Mouse (Mus musculus): ENCODE measurements around the gene Npy4r. TPM values are rescaled to one million over a fixed set of nuclear protein-coding genes. Genes with fewer than 3 reads are reported as not detected.

Npy4r gene
- polyA plus RNA-seq (2016; fragmentation: Nextera tagmentation; extraction: Ambion mirVana) = not detected in 2 replicates

DNA sequence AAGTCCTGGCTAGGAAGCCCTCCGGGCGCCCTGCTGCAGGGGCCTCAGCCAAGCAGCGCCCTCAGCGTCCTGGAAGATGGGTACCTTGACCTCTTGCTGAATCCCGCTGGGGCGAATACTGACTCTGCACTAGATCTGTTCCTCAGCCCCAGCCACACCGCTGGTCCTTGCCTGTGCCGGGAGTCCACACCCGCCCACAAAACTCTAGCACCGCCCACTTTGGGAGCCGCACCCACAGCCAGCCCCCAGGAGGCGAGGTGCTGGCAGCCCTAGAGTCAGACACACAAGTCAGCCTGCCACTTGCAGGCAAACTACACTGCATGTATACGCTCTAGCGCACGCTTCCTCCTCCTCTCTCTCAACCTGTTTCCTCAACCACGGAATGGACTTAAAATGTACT is at the start of gene Npy4r:
Gene Npy4r (minus strand): TSS at position 148 of the 400 bp plus-strand sequence.
- H3K4me3 ChIP-seq (replicated peaks) = no peak within 1 kb of the TSS
- no peak within 1 kb of the TSS for H3K27ac ChIP-seq
- WGBS = 16% methylated on average over 16 of the region's 16 CpGs
- H3K9ac ChIP-seq (replicated peaks) = no peak within 1 kb of the TSS
- no peaks in the 10 kb centered on the region for H3K9me3 ChIP-seq
- peaks cover 11% of the 10 kb centered on the region for H3K4me1 ChIP-seq (replicated peaks)
- ATAC-seq (ENCODE audit: insufficient number of reproducible peaks, insufficient read depth, low FRiP score, low TSS enrichment, low read depth) = no peak
- H3K27me3 ChIP-seq = peaks cover 22% of the 10 kb centered on the region; the same call in 1 of the 2 replicates
- H3K36me3 ChIP-seq = no peaks in the 10 kb centered on the region
- H3K4me2 ChIP-seq = peak within 1 kb of the TSS; percentile 40

DNA sequence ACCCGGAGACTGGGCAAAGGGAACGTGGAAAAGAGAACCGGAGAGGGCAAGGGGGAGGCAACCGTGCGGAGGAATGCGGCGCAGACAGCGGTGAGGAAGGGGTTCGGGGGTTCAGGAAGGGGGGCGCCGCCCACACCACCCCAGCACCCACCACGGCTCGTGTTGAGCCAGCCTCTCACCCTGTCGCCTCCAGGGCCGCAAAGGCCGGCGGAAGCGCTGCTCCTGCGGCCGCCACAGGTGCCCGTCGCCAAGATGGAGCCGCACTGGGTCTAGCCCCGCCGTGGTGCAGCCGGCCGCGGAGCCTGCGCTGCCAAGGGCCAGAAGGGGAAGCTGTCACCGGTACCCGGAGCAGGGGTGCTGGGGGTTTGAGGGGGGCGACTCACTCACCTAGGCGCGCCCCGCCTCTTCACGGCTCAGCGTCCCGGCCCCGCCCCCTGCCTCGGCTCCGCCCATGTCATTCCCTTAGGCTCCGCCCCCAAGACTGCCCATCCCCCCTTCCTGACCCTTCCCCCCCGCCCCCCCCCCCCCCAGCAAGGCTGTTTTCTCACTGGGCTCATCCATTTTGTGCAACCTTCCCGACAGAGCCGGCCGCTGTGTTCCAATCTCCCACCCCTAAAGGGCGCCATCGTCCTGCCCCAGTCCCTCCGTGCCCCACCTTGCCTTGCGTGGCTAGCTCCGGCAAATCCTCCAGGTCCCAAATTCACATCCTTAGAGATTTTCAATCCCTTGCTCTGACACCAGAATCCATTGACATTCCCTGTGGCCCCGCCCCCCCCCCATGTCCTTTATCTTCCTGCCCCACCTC is 49.1 kb upstream of the Npy4r start, which contains the start of gene Gprin2:
Gene Gprin2 (minus strand): TSS at position 423 of the 805 bp plus-strand sequence.
- peak; percentile 57 for ATAC-seq (ENCODE audit: insufficient number of reproducible peaks, insufficient read depth, low FRiP score, low TSS enrichment, low read depth)
- H3K27me3 ChIP-seq = peaks cover 30% of the 10 kb centered on the region
- WGBS = 4% methylated on average over 50 of the region's 52 CpGs

DNA sequence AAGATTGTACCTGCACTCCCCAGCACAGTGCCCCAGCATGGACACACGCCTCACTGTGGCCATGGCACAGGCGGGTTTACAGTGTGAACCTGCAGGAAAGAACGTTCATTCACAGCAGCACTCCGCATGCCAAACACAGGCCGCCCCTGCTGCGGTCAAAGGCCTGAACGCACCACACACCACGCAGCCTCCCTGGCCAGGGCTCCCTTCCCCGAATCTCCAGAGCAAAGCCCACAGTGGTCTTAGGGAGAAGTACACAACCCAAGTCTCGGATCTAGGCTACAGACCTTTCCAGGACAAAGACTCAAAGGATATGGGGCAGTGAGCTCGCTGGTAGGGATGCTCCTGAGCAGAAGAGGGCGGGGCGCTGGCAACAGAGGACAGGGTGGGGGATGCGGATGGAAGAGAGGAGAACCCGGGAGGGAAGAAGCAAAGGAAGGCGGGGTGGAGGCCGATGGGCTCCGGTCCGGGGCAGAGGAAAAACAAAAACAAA is 48.5 kb upstream of the Npy4r start:
- Histone ChIP-seq H3K27me3 (peaks cover 30% of the 10 kb centered on the region), H3K9me3 (no peaks in the 10 kb centered on the region), H3K4me1 (replicated peaks) (peaks cover 16% of the 10 kb centered on the region), H3K9ac (replicated peaks) (peak overlapping the region; percentile 70), H3K4me3 (replicated peaks) (peak overlapping the region; percentile 79), H3K27ac (no peak overlapping the region), H3K4me2 (peak overlapping the region; percentile 92), H3K36me3 (no peaks in the 10 kb centered on the region)
- ATAC-seq (ENCODE audit: insufficient number of reproducible peaks, insufficient read depth, low FRiP score, low TSS enrichment, low read depth) = peak; percentile 69
- WGBS = 4% methylated on average over 19 of the region's 19 CpGs

More for the DNA sequence above, 49.1 kb upstream of the Npy4r start, which contains the start of gene Gprin2:
- peaks cover 10% of the 10 kb centered on the region for H3K4me1 ChIP-seq (replicated peaks)
- H3K4me3 ChIP-seq (replicated peaks) = peak within 1 kb of the TSS; percentile 79
- peak within 1 kb of the TSS; percentile 92 for H3K4me2 ChIP-seq
- H3K36me3 ChIP-seq = no peaks in the 10 kb centered on the region
- peak within 1 kb of the TSS; percentile 70 for H3K9ac ChIP-seq (replicated peaks)
- H3K27ac ChIP-seq = no peak within 1 kb of the TSS
- H3K9me3 ChIP-seq = no peaks in the 10 kb centered on the region

DNA sequence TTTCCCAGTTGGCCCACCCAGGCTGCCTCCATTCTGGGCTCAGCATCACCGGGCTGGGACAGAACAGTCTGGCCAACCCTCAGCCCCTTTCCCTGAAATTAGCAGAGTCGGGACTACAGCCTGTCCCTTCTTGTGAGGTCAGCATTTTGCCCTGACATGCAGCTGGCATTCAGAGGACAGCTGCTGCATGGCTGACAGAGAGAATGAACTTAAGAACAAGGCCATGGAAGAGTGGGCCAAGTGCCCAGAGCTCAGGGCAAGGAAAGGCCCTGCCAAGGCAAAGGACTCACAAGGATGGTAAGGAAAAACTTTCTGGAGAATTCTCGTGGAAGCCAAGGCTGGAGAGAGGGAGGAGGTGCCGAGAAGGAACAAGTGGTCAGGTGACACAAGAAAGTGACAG is 44.4 kb upstream of the Npy4r start:
- Histone ChIP-seq H3K4me2 (no peak overlapping the region), H3K4me1 (replicated peaks) (peaks cover 16% of the 10 kb centered on the region), H3K27ac (no peak overlapping the region), H3K4me3 (replicated peaks) (no peak overlapping the region), H3K9me3 (no peaks in the 10 kb centered on the region), H3K27me3 (peaks cover 17% of the 10 kb centered on the region), H3K36me3 (0 out of 2 replicates have a peak, but pooled peaks cover 7% of the 10 kb centered on the region), H3K9ac (replicated peaks) (no peak overlapping the region)
- 29% methylated on average over 4 of the region's 4 CpGs for WGBS
- ATAC-seq (ENCODE audit: insufficient number of reproducible peaks, insufficient read depth, low FRiP score, low TSS enrichment, low read depth) = no peak

DNA sequence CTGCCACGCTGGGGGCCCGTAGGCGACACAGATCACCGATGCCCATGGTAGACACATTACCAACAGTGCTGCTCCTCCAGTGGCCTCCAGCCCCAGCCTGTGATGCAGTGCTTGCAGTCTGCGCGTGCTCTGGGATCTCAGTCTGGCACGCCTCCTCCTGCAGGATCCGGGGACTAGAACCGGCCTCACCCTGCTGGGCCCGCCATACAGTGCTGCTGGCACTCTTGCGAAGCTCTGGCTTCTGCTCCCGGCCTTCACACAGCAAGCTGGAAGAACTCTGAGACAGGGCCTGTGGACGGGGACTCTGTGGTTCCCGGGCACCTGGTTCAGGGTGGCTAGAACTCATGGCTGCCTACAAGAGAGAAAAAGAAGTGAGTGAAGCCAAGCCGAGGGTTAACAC is 43.2 kb upstream of the Npy4r start:
- no peaks in the 10 kb centered on the region for H3K9me3 ChIP-seq
- H3K4me3 ChIP-seq (replicated peaks) = no peak overlapping the region
- ATAC-seq (ENCODE audit: insufficient number of reproducible peaks, insufficient read depth, low FRiP score, low TSS enrichment, low read depth) = no peak
- H3K4me2 ChIP-seq = no peak overlapping the region
- 0 out of 2 replicates have a peak, but pooled peaks cover 7% of the 10 kb centered on the region for H3K36me3 ChIP-seq
- H3K27ac ChIP-seq = no peak overlapping the region
- peaks cover 12% of the 10 kb centered on the region for H3K27me3 ChIP-seq
- no peak overlapping the region for H3K9ac ChIP-seq (replicated peaks)
- peaks cover 12% of the 10 kb centered on the region for H3K4me1 ChIP-seq (replicated peaks)
- WGBS = 90% methylated on average over 15 of the region's 15 CpGs

DNA sequence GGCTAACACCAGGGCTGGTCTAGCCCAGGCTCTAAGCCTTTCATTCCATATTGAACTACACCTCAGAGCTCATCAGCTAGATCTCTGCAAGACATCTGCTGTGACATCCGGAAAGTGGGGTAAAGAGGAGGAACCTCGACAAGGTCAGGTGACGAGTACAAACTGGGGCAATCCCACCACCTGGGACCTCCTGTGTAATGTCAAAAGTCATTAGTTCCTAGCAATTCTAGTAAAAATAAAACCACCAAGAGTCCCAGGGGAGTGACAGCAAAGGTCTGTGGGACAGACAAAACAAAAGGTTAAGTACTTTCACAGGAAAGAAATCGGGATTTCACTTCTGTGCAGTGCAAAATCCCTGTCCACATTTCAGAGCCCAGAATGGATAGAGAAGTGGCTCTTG is 41.6 kb upstream of the Npy4r start:
- 76% methylated on average over 4 of the region's 4 CpGs for WGBS
- H3K4me2 ChIP-seq = no peak overlapping the region
- ATAC-seq (ENCODE audit: insufficient number of reproducible peaks, insufficient read depth, low FRiP score, low TSS enrichment, low read depth) = no peak

DNA sequence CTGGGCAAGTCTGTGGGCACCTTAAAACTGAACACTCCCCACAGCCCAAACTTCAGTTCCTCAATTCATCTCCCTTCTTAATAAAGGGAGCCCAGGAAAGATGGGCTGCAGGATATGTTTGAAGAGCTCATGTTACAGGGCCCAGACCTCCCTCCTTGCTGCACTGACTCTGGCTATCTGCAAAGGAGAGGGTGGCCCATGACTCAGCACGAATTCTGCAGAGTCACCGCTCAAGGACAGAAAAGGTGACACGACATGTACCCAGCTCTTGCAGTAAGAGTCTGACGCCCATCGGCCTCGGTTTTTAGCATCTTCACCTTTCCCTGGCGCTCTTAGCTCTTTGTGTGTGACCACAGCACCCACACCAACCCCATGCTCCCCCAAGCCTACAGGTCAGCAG is 38.1 kb upstream of the Npy4r start:
- Histone ChIP-seq H3K27me3 (no peaks in the 10 kb centered on the region), H3K9me3 (no peaks in the 10 kb centered on the region), H3K4me2 (no peak overlapping the region), H3K36me3 (0 out of 2 replicates have a peak, but pooled peaks cover 7% of the 10 kb centered on the region), H3K9ac (replicated peaks) (no peak overlapping the region), H3K4me1 (replicated peaks) (no peaks in the 10 kb centered on the region), H3K27ac (no peak overlapping the region), H3K4me3 (replicated peaks) (no peak overlapping the region)
- no peak for ATAC-seq (ENCODE audit: insufficient number of reproducible peaks, insufficient read depth, low FRiP score, low TSS enrichment, low read depth)
- 71% methylated on average over 7 of the region's 7 CpGs for WGBS

More for the DNA sequence above, 41.6 kb upstream of the Npy4r start:
- Histone ChIP-seq H3K9me3 (no peaks in the 10 kb centered on the region), H3K4me3 (replicated peaks) (no peak overlapping the region), H3K27me3 (no peaks in the 10 kb centered on the region), H3K9ac (replicated peaks) (no peak overlapping the region), H3K4me1 (replicated peaks) (peaks cover 11% of the 10 kb centered on the region), H3K36me3 (0 out of 2 replicates have a peak, but pooled peaks cover 7% of the 10 kb centered on the region), H3K27ac (no peak overlapping the region)

DNA sequence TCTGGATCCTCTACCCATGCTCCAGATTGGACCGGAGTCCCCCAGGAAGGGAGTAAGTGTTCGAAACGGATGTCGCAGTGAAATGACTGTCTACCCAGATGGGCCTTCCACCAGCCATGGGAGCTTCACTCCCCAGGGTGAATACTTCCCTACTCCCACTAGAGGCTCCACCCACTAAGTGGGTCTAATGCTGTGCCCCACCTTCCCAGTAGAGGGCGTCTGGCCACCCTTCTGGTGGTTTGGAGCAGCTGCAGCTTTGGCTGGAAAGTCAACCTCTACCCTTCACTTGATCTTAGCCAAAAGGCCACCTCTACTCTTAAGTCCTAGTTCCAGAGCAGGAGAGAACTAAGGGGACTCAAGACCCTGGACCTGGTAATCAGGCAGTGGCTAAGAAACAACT is 36.3 kb upstream of the Npy4r start:
- no peak overlapping the region for H3K4me3 ChIP-seq (replicated peaks)
- H3K4me2 ChIP-seq = no peak overlapping the region
- no peak for ATAC-seq (ENCODE audit: insufficient number of reproducible peaks, insufficient read depth, low FRiP score, low TSS enrichment, low read depth)
- no peaks in the 10 kb centered on the region for H3K36me3 ChIP-seq
- H3K4me1 ChIP-seq (replicated peaks) = no peaks in the 10 kb centered on the region
- WGBS = 66% methylated on average over 5 of the region's 5 CpGs
- no peaks in the 10 kb centered on the region for H3K9me3 ChIP-seq
- no peak overlapping the region for H3K27ac ChIP-seq
- no peaks in the 10 kb centered on the region for H3K27me3 ChIP-seq
- no peak overlapping the region for H3K9ac ChIP-seq (replicated peaks)

DNA sequence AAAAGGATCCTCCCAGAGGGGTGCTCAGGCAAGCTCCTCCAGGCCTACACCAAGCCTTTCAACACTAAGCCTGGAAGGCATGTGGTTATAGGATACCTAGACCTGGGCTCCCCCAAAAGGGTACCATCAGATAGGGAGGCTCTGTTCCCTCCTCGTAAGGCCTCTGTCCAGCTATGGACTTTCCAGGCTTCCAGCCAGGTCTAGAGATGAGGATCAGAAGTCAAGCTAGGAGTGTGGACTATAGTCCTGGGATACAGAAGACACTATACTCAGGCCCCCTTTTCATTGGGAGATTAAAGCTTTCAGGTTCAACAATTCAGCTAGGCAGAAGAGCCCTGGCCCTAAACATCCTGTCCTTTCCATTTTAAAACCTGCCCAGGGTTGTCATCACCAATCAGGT is 30.8 kb upstream of the Npy4r start:
- no peak for ATAC-seq (ENCODE audit: insufficient number of reproducible peaks, insufficient read depth, low FRiP score, low TSS enrichment, low read depth)
- Histone ChIP-seq H3K36me3 (no peaks in the 10 kb centered on the region), H3K27ac (no peak overlapping the region), H3K4me3 (replicated peaks) (no peak overlapping the region), H3K9ac (replicated peaks) (no peak overlapping the region), H3K4me2 (no peak overlapping the region), H3K4me1 (replicated peaks) (no peaks in the 10 kb centered on the region), H3K27me3 (no peaks in the 10 kb centered on the region), H3K9me3 (peaks cover 7% of the 10 kb centered on the region; the same call in 1 of the 2 replicates)
- 91% methylated on average over 1 of the region's 1 CpGs for WGBS

DNA sequence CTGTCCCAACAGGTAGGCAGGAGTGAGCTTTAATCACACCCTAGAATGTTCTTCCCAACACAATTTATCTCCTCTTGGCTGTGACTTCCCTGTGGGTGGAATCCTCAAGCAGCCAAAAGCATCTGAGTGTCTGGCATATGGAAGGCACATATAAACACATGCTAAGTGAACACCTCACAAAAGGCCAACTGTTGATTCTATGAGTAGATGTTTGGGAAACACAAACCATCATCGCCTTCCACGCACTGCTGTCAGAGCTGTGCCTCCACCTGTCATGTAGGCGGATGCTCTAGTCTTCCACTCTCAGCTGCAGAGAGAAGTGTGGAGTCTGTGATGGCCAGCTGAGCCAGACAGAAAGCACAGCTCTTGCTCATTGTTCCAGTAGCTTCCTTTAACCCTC is 27.1 kb upstream of the Npy4r start:
- Histone ChIP-seq H3K4me3 (replicated peaks) (no peak overlapping the region), H3K36me3 (no peaks in the 10 kb centered on the region), H3K4me1 (replicated peaks) (no peaks in the 10 kb centered on the region), H3K9ac (replicated peaks) (no peak overlapping the region), H3K27ac (no peak overlapping the region), H3K27me3 (no peaks in the 10 kb centered on the region), H3K4me2 (no peak overlapping the region), H3K9me3 (peaks cover 7% of the 10 kb centered on the region; the same call in 1 of the 2 replicates)
- WGBS = 91% methylated on average over 3 of the region's 3 CpGs
- no peak for ATAC-seq (ENCODE audit: insufficient number of reproducible peaks, insufficient read depth, low FRiP score, low TSS enrichment, low read depth)

DNA sequence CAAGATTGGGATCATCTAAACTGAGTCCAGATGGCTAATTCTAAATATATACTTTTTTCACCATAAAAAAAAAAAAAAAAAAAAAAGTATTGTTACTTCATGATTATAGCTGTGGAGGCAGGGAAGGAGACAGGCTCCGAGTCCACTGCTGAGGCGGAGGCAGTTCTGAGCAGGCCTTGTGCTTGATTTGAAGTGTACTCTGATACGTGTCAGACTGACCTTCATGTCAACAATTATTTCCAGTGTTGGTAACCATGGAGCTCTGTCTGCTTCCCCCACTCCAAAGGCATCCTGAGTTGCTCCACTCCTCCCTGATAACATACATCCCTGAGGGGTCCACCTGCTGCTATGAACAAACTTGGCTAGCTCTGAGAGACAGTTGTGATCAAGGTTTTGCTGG is 18.8 kb upstream of the Npy4r start:
- H3K36me3 ChIP-seq = no peaks in the 10 kb centered on the region
- 81% methylated on average over 3 of the region's 3 CpGs for WGBS
- H3K27ac ChIP-seq = no peak overlapping the region
- no peaks in the 10 kb centered on the region for H3K27me3 ChIP-seq
- H3K4me3 ChIP-seq (replicated peaks) = no peak overlapping the region
- H3K4me1 ChIP-seq (replicated peaks) = no peaks in the 10 kb centered on the region
- no peaks in the 10 kb centered on the region for H3K9me3 ChIP-seq
- no peak for ATAC-seq (ENCODE audit: insufficient number of reproducible peaks, insufficient read depth, low FRiP score, low TSS enrichment, low read depth)
- no peak overlapping the region for H3K9ac ChIP-seq (replicated peaks)
- no peak overlapping the region for H3K4me2 ChIP-seq

Measured in limb, embryonic 12.5 days (tissue).